Mouse (Mus musculus) brain, embryonic 14.5 days (tissue): ENCODE results near the gene Slc22a20. TPM values are rescaled to one million over a fixed set of nuclear protein-coding genes. Genes with fewer than 3 reads are reported as not detected.

Source experiments
- DNase-seq: peaks from one replicate; pipeline ENCODE4 v3.0.0-alpha.2; 2011; ENCODE audit warnings: low read depth
- CTCF ChIP-seq: fragments of 200-500 bp; IDR thresholded peaks from 2 replicates; pipeline ENCODE4 v1.5.1; 2012; ENCODE audit warnings: inconsistent platforms, mild to moderate bottlenecking, moderate library complexity, borderline replicate concordance; ENCODE audit not compliant: insufficient read depth, insufficient read length; ENCODE audit errors: extremely low read depth
- POLR2A ChIP-seq: fragments of 200-500 bp; IDR thresholded peaks from 2 replicates; pipeline ENCODE4 v1.6.1; 2012; ENCODE audit warnings: mild to moderate bottlenecking, inconsistent platforms, borderline replicate concordance; ENCODE audit not compliant: poor library complexity, insufficient read depth, insufficient read length, severe bottlenecking; ENCODE audit errors: extremely low read depth
- polyA plus RNA-seq: library from polyadenylated mRNA; depleted of rRNA; stranded (reverse); fragments of >200 nt; gene quantifications from 2 replicates; pipeline ENCODE4 v1.2.3, GENCODE M21; 2012; rRNA removed

Slc22a20 gene
- not detected in 2 replicates for polyA plus RNA-seq

DNA sequence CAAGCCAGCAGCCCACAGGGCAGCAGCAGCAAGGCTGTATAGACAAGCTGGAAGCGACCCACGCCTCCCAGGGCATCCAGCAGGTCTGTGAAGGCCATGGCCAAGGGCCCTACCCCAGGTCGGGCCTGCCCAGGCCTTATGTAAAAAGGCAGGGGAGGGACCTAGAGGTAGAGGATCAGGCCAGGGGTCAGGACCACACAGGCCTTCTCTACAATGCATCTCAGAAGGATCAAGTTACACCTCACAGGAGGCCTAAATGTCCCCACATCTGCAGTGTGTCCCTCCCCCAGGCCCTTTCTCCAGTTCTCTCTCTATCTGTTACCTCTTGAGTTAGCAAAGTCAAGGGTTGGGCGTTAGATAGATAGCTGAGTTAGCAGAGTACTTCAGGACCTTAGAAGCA is at the start of gene Slc22a20:
Gene Slc22a20, minus strand, starts transcription at position 101 of the 400 bp plus-strand sequence.
- DNase-seq: no peak
- TF ChIP-seq POLR2A (no peak), CTCF (no peak)

DNA sequence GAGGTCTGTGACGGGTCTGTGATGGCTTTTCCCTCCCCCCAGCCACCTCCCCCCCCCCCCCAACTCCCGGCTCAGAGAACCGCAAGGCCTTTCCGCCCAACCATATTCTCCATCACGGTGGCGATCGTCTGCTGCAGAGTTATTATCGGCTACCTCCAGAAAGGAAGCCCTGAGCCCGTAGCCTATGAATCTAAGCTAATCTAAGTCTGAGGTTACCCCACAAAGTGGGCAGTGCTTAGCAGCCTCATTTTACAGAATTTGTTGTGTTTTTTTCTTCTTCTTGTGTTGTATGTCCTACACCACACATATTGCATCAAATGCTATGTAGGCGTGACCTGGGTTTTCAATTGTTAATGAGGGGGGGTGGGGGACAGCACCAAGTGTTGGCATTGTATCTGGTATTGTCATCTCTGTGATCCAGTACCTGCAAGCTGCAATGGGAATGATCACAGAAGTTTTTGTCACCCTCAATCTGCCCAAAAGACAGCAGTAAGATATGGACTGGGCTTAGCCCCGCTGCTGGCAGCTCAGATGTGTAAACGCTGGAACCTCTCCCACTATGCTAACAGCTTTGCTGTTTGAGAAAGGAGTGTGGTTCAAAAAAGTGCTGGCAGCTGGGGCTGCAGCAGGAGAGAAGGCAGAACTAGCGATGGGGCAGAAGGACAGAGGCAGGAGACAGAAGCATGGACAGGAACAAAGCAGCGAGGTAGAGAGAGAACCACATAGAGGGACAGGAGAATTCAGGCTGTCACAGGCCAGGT is 44.8 kb upstream of the Slc22a20 start:
- TF ChIP-seq POLR2A: no peak
- TF ChIP-seq CTCF: no peak
- no peak for DNase-seq

DNA sequence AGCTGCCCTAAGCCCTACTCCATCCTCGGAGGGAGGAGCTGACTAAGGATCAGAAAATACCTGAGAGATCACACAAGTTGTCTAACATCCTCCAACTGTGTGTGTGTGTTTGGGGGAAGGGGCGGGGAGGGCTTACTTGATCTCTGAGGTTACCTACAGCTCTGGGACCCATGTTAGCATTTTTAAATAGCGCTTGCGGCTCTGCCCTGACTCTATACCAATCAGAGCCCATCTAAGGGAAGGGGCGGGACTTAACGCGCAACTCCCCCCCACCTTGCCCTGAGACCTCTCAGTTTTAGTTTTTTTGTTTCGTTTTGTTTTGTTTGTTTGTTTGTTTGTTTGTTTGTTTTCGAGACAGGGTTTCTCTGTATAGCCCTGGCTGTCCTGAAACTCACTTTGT is 43.5 kb upstream of the Slc22a20 start:
- no peak for DNase-seq
- TF ChIP-seq CTCF: no peak
- TF ChIP-seq POLR2A: no peak

DNA sequence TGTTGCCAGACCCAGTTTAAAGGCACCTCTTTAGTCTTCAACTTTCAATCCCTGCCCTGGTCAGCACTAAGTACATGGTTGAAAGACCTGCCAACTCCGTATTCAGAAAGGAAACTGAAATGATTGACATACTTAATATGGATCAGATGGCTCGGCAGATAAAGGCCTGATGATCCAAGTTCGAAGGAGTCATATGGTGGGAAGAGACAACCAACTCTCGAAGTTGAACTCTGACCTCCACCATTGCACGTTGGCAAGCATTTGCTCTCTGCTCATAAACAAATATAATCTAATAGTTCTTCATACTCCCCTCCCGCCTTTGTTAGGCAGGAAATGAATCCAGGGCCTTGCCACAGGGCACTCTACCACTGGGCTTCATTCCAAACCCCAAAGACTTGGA is 43.0 kb upstream of the Slc22a20 start:
- TF ChIP-seq POLR2A (no peak), CTCF (no peak)
- no peak for DNase-seq

DNA sequence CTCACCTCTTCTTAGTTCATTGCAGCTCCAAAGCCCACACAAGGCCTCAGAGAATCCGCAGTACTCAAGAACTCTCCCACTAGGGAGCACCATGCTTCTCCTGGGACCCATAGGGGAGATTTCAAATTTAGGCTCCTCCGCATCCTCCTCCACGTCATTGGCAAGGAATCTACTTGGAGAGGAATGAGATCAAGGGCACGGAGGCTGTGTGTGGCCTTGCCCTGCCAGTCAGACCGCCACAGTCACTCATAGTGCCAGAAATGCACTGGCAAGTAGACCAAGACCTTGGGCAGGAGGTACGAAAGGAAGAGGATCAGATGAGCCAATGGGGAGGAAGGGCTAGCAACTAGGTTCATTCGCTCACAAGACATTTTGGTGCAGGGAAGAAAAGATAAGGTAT is 38.0 kb upstream of the Slc22a20 start:
- no peak for DNase-seq

DNA sequence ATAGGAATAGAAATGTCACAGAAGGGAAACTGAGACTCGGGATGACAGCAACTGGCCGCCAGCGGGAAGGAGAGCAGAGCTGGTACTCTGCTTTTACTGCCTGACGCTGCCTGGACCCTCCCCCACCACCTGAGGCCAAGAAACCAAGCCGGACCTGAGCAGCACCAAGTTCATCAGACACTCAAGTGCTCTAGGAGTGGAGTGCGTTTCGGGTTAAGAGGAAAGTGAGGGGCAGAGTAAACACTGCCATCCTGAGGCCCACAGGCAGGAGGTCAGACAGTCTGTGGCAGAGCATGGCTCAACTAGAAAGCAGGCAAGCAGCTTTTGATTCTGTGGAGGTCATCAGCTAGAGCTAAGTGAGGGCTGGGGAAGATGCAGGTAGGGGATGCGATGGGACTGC is 37.1 kb upstream of the Slc22a20 start:
- no peak for TF ChIP-seq POLR2A
- TF ChIP-seq CTCF: no peak
- no peak for DNase-seq

More for the DNA sequence above, 38.0 kb upstream of the Slc22a20 start:
- TF ChIP-seq POLR2A (no peak), CTCF (no peak)

DNA sequence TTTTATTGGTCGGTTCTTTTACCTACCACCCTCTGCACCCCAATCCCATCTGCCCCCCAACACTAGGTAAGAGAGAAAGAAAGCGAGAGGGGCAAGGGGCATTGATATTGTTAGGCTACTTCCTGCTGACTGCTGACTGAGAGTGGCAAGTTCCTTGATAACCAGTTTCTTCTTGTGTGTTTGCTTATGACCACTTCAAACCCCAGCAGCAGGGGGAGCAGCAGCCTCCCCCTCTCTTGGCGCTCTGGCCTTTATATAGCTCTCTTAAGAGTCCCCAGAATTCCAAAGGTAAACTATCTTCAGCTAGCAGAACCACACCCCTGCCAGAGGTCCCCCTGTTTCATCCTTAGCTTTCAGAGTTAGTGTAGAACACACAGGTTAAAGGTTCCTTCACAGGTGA is 34.3 kb upstream of the Slc22a20 start:
- TF ChIP-seq CTCF (no peak), POLR2A (no peak)
- DNase-seq: no peak

DNA sequence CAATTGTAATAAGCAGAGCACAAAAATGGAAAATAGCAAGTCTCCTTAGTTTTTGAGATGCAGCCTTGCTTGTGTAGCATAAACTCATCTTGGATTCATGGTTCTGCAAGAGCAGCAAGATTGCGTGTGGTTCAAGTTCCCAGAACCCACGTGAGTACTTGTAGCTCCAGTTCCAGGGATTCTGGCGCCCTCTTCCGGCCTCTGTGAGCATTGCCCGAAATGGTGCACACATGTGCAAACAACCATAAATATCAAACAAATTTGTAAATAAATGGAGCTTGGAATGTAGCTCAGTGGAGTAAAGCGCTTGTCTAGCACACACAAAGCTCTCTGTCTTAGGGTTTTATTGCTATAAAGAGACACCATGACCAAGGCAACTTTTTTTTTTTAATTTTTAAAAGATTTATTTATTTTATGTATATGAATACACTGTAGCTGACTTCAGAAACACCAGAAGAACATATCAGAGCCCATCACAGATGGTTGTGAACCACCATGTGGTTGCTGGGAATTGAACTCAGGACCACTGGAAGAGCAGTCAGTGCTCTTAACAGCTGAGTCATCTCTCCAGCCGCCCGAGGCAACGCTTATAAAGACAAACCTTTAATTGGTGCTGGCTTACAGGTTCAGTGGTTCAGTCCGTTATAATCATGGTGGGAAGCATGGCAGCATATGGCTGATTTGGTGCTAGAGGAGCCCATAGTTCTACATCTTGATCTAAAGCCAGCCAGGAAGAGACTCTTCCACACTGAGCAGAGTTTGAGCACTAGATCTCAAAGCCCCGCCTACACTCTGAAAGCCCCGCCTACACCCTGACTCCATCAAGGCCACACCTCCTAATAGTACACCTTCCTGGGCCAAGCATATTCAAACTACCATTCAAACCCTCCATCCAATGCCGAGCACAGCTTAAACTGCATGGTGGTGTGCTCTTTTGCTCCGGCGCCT is 32.5 kb upstream of the Slc22a20 start:
- DNase-seq: peak; percentile 89
- no peak for TF ChIP-seq POLR2A
- TF ChIP-seq CTCF: peak; percentile 87

DNA sequence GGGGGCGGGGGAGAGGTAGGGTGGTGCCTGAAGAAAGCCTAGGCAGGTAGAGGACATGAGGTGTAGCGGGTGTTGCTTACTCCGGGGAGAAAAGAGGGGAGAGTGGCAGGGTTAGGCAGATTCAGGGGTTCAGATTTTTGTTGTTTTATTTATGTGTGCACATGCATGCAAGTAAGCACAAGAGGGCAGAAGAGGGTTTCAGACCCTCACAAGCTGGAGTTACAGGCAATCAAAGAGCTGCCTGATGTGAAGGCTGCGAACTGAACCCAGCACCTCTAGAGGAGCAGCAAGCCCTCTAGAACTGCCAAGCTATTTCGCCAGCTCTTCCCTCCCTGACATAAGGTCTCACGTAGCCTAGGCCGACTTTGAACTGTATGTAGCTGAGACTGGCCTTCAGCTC is 30.6 kb upstream of the Slc22a20 start:
- DNase-seq: peak; percentile 49

DNA sequence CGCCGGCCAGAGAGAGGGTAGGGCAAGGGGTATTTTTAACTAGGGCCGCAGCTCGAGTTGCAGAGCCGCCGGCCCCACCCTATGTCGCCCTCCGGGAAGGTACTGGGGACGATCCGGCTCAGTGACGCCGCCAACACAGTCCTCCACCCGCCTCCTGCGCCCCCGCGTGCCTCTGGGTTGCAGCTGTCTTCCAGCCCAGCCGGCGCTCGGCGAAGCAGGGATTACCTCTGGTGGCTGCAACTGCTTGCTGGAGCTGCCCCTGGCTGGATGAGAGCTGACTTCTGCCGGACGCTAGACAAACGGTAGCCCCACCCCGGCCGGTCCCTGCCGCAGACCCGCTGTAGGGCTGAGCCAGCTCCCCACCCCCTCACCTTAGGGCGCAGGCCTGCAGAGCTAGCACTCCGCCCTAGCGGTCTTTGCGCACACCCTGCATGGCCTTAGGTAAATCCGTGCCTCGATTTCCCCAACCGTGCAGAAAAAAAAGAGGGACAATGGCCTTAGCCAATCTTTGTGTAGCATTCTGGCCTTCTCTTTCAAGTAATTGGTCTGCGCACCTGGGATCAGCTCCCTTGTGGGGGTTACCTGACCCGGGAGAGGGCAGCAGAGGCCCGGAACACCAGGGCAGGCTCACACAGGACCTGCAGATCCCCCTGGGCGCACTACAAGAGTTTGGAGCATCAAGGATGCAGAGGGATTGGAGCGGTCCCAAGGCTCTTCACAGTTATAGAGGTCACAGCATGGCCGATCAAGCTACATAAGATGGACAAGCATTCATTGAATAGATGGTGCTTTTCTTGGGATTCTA is 29.8 kb upstream of the Slc22a20 start, which contains the start of gene Capn1:
Gene Capn1, minus strand, starts transcription at position 387 of the 805 bp plus-strand sequence.
- peak; percentile 67 for DNase-seq
- TF ChIP-seq CTCF (0 out of 2 replicates have a peak, but pooled peaks have one; percentile 14), POLR2A (no peak)

More for the DNA sequence above, 30.6 kb upstream of the Slc22a20 start:
- TF ChIP-seq CTCF (peak; percentile 23; the same call in 1 of the 2 replicates), POLR2A (no peak)

DNA sequence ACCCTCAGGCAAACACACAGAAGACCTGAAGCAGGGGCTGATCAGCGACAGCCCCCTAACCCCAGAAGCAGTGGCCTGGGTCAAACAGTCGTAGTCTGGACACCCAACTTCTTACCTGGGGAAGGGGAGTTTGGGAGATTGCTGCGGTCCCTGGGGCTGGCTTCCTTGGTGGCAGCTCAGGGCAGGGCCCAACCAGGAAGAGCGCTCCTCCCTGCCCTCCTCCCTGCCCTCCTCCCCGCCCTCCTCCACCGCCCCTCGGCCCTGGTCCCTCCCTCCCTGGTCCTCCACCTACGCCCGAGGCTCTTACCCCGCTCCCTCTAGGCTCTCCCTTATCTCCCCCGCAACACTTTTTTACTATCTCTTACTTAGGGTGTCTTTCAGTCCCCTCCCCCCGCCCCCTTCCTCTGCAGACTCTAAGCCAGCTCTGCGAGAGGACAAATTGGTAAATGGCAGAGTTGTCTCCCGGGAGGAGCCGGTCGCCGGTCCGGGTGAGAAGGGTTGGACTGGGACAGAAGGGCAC is 29.1 kb upstream of the Slc22a20 start:
- TF ChIP-seq POLR2A (no peak), CTCF (no peak)
- peak; percentile 31 for DNase-seq
